Mouse (Mus musculus) heart, adult 2 months (tissue): Measurements from ENCODE around the gene D430019H16Rik.

Source experiments
- CTCF ChIP-seq: fragments of 200-600 bp; IDR thresholded peaks from 2 replicates; pipeline ENCODE4 v1.8.1; 2022; ENCODE audit warnings: antibody characterized with exemption, mild to moderate bottlenecking, moderate library complexity
- EP300 ChIP-seq: fragments of 200-500 bp; IDR thresholded peaks from 2 replicates; pipeline ENCODE4 v1.6.1; 2011; ENCODE audit warnings: low read depth, low read length, control low read depth; ENCODE audit not compliant: insufficient read depth
- POLR2A ChIP-seq: fragments of 200-500 bp; IDR thresholded peaks from 2 replicates; pipeline ENCODE4 v1.6.1; 2011; ENCODE audit warnings: mild to moderate bottlenecking, low read depth, low read length, control low read depth; ENCODE audit not compliant: insufficient read depth

DNA sequence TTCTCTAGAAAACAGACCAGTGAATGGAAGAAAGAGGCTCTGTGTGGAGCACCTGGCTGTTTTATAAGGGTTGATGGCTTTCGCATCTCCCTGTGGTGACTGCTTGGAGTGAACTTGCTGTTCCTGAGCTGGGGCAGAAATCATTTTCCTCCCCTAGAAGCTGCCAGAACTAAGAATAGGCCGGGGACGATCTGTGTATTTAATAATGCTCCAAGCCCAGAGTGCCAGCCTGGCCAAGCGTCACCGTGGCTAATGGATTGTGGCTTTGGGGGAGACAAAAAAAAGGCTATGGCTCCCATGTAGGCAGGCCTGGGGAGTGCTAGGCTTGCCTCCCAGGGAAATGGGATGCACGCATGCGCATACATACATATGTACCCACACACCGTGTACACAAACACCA, 39.7 kb upstream of the D430019H16Rik start:
- TF ChIP-seq CTCF (no peak), EP300 (no peak), POLR2A (no peak)
